Mouse (Mus musculus) monocyte, adult 59 days (primary cell): ENCODE measurements around the gene Med11. TPM values are rescaled to one million over a fixed set of nuclear protein-coding genes. Genes with fewer than 3 reads are reported as not detected.

Experiments
- total RNA-seq, 2 experiments: library from RNA; stranded (reverse); gene quantifications; one replicate each; pipeline ENCODE4 v1.2.4; 2023

Med11 gene
- total RNA-seq = 10 to 100 TPM; 39.5 to 44.4 TPM

DNA sequence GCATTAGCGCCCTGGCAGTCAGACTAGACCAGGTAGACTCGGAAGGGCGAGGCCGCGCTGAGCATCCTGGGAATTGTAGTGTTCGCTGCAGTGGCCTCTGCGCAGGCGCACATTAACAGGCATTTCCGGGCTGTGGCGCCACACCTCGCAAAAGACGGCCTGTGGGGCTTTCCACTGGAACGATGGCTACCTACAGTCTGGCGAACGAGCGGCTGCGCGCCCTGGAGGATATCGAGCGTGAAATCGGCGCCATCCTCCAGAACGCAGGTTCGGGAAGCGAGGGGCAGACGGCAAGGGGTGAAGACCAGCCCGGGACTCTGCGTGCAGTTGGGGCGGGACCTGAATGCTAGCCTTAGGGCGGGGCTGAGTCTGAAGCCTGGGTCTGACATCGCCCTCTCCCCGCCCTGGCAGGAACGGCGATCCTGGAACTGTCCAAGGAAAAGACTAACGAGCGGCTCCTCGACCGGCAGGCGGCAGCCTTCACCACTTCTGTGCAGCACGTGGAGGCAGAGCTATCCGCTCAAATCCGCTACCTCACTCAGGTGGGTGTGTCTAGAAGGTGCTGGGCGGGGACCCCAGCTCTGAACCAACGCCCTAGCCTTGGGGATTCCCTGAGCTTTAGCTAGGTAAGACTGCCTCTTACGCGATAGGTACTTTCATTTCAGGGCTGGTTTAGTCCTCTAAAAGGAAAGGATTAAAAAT is at the start of gene Med11:
Gene Med11, plus strand, starts transcription at position 123 of the 702 bp plus-strand sequence.

DNA sequence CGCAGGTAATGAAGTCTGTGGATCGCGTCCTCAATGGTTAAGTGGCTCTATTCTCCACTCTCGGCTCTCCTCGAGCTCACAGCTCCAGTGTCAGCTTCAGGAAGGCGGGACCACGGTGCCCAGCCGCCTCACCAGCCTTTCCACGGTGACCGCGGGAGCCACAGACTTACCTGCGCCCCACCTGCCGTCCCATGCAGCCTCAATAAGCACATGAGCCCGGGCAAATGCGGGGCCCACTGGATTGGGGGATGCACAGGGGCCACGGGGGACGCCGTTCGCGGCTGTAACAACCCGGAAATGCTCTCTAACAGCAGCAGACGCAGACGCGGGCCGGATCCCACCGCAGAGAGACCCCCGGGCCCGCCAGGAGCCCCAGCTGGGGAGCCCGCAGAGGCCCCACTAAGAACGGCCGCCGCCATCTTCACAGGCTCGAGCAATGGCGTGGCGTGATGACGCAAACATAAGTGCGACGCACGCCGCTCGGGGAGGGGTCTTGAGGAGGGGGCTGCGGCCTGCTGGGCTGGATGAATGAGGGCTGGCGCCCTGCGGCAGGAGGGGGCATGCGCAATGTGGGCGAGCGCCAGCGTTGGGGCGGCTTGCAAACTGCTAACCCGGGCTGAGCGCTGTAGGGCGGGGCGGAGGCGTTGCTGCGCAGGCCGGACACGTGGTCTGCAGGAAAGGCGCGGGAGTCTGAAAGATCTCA is 42.0 kb upstream of the Med11 start, which contains the start of gene Pelp1:
Gene Pelp1, minus strand, starts transcription at position 438 of the 703 bp plus-strand sequence.

DNA sequence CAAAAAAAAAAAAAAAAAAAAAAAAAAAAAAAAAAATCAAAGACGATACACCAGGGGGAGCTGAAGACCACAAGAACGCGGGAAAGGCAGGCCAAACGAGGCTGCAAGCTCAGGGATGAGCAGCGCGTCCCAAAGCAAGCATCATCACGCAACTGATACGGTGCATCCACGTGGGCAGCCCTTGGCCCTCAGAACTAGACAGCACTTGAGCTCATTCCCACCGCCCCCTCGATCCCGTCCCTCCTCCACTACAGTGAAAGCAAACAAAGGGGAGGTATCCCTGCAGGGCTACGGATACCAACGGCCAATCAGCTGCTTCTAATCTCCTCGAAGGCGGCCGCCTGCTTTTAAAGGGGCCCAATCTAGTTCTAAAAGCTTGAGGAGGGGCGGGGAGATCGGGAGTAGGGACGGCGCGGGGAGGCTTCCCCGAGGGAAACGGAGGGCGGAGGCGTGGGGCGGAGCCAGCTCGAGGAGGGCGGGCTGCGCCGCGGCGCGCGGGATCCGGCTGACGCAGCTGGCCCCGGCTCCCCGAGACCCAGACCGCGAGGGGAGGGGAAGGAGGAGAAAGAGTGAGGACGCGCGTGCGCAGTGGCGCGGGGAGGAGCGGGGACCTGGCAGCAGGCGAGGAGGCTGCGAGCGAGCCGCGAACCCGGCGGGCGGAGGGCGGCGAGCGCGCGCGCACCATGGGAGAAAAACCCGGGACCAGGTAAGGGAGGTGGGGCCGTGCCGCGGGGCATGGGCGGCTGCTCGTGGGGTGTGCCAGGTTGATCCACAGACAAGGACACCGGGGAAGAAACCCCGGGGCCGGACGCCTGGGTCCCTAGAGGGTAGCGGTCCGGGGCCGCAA is 19.4 kb upstream of the Med11 start, which contains the start of gene Arrb2:
Gene Arrb2, plus strand, starts transcription at position 588 of the 847 bp plus-strand sequence.

DNA sequence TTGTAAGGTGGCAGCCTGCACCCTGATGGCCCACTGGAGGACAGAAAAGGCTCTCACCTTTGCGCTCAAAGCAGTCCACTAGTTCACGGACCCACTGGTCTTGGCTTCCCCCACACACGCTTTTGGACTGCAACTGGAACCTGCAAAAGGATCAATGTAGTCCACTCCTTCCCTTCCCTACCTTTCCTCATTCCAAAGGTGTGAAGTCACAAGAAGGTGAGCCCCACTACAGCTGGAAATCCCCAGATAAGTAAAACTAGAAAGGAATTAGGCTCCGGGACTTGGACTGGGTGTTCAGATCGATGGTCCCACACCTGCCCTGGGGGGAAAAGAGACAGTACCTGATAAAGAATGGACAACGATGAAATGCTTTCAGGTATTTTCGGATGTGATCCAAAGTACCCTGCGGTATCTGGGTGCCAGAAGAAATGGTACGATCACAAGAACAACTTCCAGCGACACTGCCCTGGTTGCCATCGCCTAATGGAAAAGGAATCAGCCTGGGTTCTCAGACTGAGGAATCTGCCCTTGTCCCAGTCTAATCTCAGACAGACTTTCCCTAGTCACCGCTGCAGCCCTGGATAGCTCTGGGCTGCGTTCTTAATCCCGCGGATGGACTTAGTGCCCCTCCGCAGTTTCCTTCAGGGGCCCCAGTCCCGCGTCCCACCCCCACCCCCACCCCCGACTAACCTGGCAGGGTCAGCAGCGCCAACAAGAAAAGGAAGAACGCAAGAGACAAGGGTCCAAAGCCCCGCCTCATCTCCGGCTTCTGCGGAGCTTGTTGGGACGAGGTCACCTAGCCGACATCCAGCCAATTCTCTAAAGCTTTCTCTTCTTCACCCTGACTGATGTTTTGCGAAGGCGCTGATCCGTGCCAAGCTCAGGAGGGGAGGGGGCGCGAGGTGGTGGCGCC is 7.2 kb downstream of the Med11 start, which contains the start of gene Zmynd15:
Gene Zmynd15, plus strand, starts transcription at position 746 of the 913 bp plus-strand sequence.

DNA sequence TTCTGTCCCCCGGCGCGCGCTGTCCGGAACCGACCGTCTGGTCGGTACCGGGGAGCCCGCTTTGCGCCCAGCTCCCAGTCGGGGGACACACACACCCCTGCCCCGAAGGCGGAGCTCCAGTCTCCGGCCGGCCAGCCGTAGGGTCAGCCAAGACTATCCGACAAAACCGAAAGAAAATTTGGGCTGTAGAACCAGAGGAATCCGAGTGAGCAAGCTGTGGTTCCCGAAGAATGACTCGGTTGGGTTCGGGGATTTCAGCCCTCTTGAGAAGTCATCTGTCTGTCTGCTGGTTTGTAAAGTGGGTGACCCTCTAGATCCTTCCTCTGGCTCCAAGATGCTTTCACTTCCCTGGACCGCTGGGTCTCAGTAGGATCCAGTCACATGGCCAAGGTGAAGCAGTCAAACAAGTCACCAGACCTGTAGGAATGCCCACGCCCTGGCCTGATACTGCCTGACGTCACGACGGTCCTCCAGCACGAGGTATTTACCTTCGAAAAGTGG is 7.9 kb downstream of the Med11 start, which contains the start of gene Cxcl16:
Gene Cxcl16, minus strand, starts transcription at position 384 of the 501 bp plus-strand sequence.

Other genes starting within 250 kb of the Med11 start
- not detected for gene Slc16a11, start 239.2 kb upstream of the Med11 start, total RNA-seq
- 1 to 10 TPM; 4.2 to 6.0 TPM for gene Slc16a13, start 230.9 kb upstream of the Med11 start, total RNA-seq
- gene Bcl6b, start 222.1 kb upstream of the Med11 start, total RNA-seq = not detected
- 10 to 100 TPM; 43.5 to 48.2 TPM for gene 0610010K14Rik, start 214.0 kb upstream of the Med11 start, total RNA-seq
- gene Gm21988, start 212.1 kb upstream of the Med11 start, total RNA-seq = 1 to 10 TPM; 4.6 to 5.0 TPM
- 100 to 1,000 TPM; 119 to 173 TPM for gene Rnasek, start 212.1 kb upstream of the Med11 start, total RNA-seq
- gene Alox12, start 196.6 kb upstream of the Med11 start, total RNA-seq = under 1 TPM in 1 of 2 experiments, not detected in 1; 0.21 TPM
- not detected for gene Alox12e, start 129.3 kb upstream of the Med11 start, total RNA-seq
- gene Alox15, start 99.9 kb upstream of the Med11 start, total RNA-seq = 10 to 100 TPM; 12.3 to 36.9 TPM
- 10 to 100 TPM; 15.9 to 18.6 TPM for gene Pelp1, start 41.9 kb upstream of the Med11 start, total RNA-seq
- gene Arrb2, start 19.3 kb upstream of the Med11 start, total RNA-seq = 100 to 1,000 TPM; 313 to 322 TPM
- gene Zmynd15, start 7.5 kb downstream of the Med11 start, total RNA-seq = 1 to 10 TPM; 1.0 to 1.8 TPM
- gene Cxcl16, start 8.1 kb downstream of the Med11 start, total RNA-seq = 10 to 100 TPM; 51.6 to 62.4 TPM
- 1 to 10 TPM in 1 of 2 experiments, not detected in 1; 1.7 TPM for gene Tm4sf5, start 53.3 kb downstream of the Med11 start, total RNA-seq
- gene Vmo1, start 62.7 kb downstream of the Med11 start, total RNA-seq = not detected
- not detected for gene Gltpd2, start 67.3 kb downstream of the Med11 start, total RNA-seq
- 100 to 1,000 TPM; 118 to 124 TPM for gene Psmb6, start 73.4 kb downstream of the Med11 start, total RNA-seq
- gene Gm40193, start 81.0 kb downstream of the Med11 start, total RNA-seq = not detected
- 10 to 100 TPM; 19.1 to 19.5 TPM for gene Pld2, start 88.1 kb downstream of the Med11 start, total RNA-seq
- 100 to 1,000 TPM; 215 to 216 TPM for gene Mink1, start 111.0 kb downstream of the Med11 start, total RNA-seq
- not detected for gene 4930544D05Rik, start 163.9 kb downstream of the Med11 start, total RNA-seq
- gene Chrne, start 167.3 kb downstream of the Med11 start, total RNA-seq = not detected
- not detected for gene Gp1ba, start 187.2 kb downstream of the Med11 start, total RNA-seq
- gene Rnf167, start 195.3 kb downstream of the Med11 start, total RNA-seq = 10 to 100 TPM; 75.4 to 76.7 TPM
- gene Slc25a11, start 195.6 kb downstream of the Med11 start, total RNA-seq = 10 to 100 TPM; 75.2 to 82.1 TPM
- gene Pfn1, start 202.7 kb downstream of the Med11 start, total RNA-seq = 1,000 to 10,000 TPM; 1,347 to 1,617 TPM
- 100 to 1,000 TPM; 117 to 142 TPM for gene Eno3, start 205.3 kb downstream of the Med11 start, total RNA-seq
- gene Spag7, start 217.5 kb downstream of the Med11 start, total RNA-seq = 10 to 100 TPM; 34.8 to 45.8 TPM
- 100 to 1,000 TPM; 102 to 115 TPM for gene Camta2, start 236.2 kb downstream of the Med11 start, total RNA-seq
- not detected for gene Inca1, start 248.2 kb downstream of the Med11 start, total RNA-seq
- 10 to 100 TPM; 45.8 to 47.4 TPM for gene Kif1c, start 248.6 kb downstream of the Med11 start, total RNA-seq